Mouse (Mus musculus) heart, postnatal 10 days (tissue): ENCODE data around the gene Btbd35f25. TPM values are rescaled to one million over a fixed set of nuclear protein-coding genes. Genes with fewer than 3 reads are reported as not detected.
"Not testable (repeated sequence)": the region's sequence is repeated elsewhere in the genome, so short reads cannot be mapped to it uniquely, and the experiment has no call there.

ENCODE experiments used
- DNase-seq, 2 experiments: peaks; one replicate each; pipeline ENCODE4 v3.0.0; 2021
- intact Hi-C: fragments of 180-260 bp; cut with DNase I; formaldehyde crosslinking; loops from one replicate; pipeline ENCODE4 v1.15.1; 2025
- total RNA-seq, 2 experiments: library from RNA; stranded (reverse); gene quantifications; 2 replicates each; pipeline ENCODE4 v1.2.3; 2021

The Btbd35f25 gene
- not detected for total RNA-seq

DNA sequence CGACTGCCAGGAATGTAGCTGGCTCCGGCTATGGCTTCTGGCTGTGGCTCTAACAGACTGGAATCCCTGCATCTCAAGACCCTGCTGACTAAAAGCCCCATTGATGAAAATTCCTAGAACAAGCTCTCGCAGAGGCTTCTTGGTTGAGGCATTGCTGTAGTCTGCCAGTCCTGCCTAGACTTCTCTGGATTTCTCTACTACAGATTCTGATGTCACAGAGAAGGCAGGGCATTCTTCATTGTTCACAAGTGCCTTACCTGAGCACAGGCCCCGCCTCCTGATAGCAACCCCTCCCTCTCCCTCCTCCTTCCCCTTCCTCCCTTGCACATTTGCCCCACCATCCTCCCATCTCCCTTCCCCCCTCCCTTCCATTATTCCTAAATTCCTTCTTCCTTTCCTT is at the start of gene Btbd35f25:
Gene Btbd35f25, minus strand, starts transcription at position 101 of the 400 bp plus-strand sequence.
- intact Hi-C loops, DNase-seq: not testable (repeated sequence)

- DNase-seq, result no peak
- intact Hi-C loops, result no loop called here
Measured at GRCm38 (mm10) chrX:31766255-31766654, 49.3 kb upstream of the Btbd35f25 start.

GRCm38 (mm10) chrX:31764001-31764400 is 47.0 kb upstream of the Btbd35f25 start:
- DNase-seq, result no peak
- intact Hi-C loops, result no loop called here

GRCm38 (mm10) chrX:31745079-31745478 is 28.1 kb upstream of the Btbd35f25 start:
- no peak for DNase-seq
- intact Hi-C loops, result no loop called here

DNA sequence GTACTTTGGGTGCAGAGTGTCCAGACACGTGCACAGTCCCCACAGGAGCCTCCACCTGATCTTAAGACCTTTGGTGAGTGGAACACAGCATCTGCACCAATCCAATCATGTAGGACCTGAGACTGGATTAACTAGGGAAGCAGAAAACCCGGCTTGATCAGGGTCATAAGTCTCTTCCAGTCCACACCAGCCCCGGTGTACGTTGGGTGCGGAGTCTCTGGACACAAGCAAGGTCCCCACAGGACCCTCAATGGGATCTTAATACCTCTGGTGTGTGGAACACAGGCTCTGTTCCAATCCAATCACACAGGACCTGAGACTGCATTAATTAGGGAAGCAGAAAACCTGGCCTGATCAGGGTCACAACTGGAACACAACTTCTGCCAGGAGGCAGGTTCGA is 20.0 kb upstream of the Btbd35f25 start:
- intact Hi-C loops, result no loop called here

More for the DNA sequence above, 20.0 kb upstream of the Btbd35f25 start:
- no peak for DNase-seq

Other genes with a start within 250 kb of the Btbd35f25 start
- gene Gm21883, start 142.9 kb downstream of the Btbd35f25 start, total RNA-seq, result not detected
- gene Spin2e, start 98.2 kb downstream of the Btbd35f25 start, total RNA-seq, result not detected
- gene Gm21637, start 244.9 kb upstream of the Btbd35f25 start, total RNA-seq, result not detected